Mouse (Mus musculus): ENCODE measurements around the gene Glb1l3. TPM values are rescaled to one million over a fixed set of nuclear protein-coding genes. Genes with fewer than 3 reads are reported as not detected.
"Not testable (repeated sequence)": the region's sequence is repeated elsewhere in the genome, so short reads cannot be mapped to it uniquely, and the experiment has no call there.

Gene Glb1l3
- polyA plus RNA-seq (2012; rRNA removed): 0.03 TPM in 1 of 2 replicates, not detected in the other

DNA sequence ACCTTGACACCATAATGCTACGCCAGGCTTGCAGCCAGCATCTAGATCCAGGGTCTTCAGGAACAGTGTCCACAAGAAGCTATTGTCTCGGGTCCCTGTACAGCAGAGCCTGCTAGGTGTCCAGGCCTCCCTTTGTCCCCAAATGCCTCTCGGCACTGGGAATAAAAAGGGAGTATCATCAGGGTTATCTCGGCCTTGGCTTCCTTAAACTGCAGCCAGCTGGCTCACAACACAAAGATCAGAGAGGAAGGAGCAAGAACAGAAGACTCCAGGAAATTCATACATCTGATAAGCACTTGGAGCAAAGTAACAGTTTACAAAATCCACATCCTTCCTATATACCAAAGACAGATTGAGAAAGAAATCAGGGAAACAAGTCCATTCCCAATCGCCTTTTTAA lies at the start of gene Glb1l3:
Gene Glb1l3 (minus strand): TSS at position 140 of the 400 bp plus-strand sequence.
- 76% methylated on average over 5 of the region's 5 CpGs for WGBS
- no peak within 1 kb of the TSS for H3K4me3 ChIP-seq (replicated peaks; ENCODE audit: insufficient read depth, low read depth, low read length)
- H3K27me3 ChIP-seq (ENCODE audit: control insufficient read depth, insufficient read depth, low read length): no peaks in the 10 kb centered on the region
- H3K4me1 ChIP-seq (ENCODE audit: control insufficient read depth, insufficient read depth, low read length): no peaks in the 10 kb centered on the region
- TF ChIP-seq POLR2A (IDR thresholded peaks at IDR 0.05; ENCODE audit: borderline replicate concordance, insufficient read depth, low read length) (no peak), CTCF (IDR thresholded peaks at IDR 0.05; ENCODE audit: borderline replicate concordance, insufficient read depth, low read depth, low read length) (no peak)
- no peak for DNase-seq
- no peak within 1 kb of the TSS for H3K27ac ChIP-seq (ENCODE audit: insufficient read depth, low read length)

DNA sequence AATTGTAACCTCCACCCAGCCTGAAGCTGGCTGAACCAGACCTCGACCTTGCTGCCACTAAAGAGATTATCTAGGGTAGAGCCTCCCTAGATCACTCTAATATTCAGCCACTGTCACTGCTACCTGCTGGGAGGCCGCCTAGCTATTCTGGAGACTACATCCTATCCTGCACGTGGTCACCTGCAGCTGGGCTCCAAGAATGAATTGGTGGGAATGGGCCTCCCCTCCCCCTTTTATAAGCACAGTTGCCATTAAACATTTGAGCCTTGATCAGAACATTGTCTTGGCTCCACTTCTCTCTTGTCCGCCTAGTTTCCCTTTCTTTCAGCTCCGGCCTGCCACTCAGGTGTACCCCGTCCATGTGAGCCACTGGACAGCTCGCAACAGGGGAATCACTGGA lies 9.2 kb upstream of the Glb1l3 start:
- H3K4me1 ChIP-seq (ENCODE audit: control insufficient read depth, insufficient read depth, low read length); DNase-seq; H3K4me3 ChIP-seq (replicated peaks; ENCODE audit: insufficient read depth, low read depth, low read length); H3K27me3 ChIP-seq (ENCODE audit: control insufficient read depth, insufficient read depth, low read length); H3K27ac ChIP-seq (ENCODE audit: insufficient read depth, low read length): not testable (repeated sequence)
- 84% methylated on average over 7 of the region's 7 CpGs for WGBS

DNA sequence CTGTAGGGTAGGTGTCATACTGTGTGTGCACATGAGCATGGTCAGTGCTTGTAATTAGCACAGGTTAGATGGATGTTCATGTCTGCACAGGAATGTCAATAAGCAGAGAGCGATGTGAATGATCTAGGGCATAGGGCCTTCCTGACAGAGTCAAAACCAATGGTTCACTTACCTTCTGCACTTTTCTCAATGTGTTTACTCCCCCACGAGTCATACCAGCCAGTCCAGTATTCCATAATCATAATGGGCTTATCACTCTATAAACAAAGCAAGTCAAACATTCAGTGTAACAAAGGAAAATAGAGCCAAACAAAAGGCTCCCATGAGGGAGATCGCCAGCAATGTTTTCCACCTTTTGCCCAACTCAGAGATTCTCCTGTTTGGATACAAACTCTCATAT lies 29.6 kb downstream of the Glb1l3 start:
- 85% methylated on average over 3 of the region's 3 CpGs for WGBS
- H3K4me1 ChIP-seq (ENCODE audit: control insufficient read depth, insufficient read depth, low read length): no peaks in the 10 kb centered on the region
- TF ChIP-seq POLR2A (IDR thresholded peaks at IDR 0.05; ENCODE audit: borderline replicate concordance, insufficient read depth, low read length): no peak
- no peak for TF ChIP-seq CTCF (IDR thresholded peaks at IDR 0.05; ENCODE audit: borderline replicate concordance, insufficient read depth, low read depth, low read length)
- H3K27ac ChIP-seq (ENCODE audit: insufficient read depth, low read length): no peak overlapping the region
- no peak overlapping the region for H3K4me3 ChIP-seq (replicated peaks; ENCODE audit: insufficient read depth, low read depth, low read length)
- DNase-seq: no peak
- no peaks in the 10 kb centered on the region for H3K27me3 ChIP-seq (ENCODE audit: control insufficient read depth, insufficient read depth, low read length)

DNA sequence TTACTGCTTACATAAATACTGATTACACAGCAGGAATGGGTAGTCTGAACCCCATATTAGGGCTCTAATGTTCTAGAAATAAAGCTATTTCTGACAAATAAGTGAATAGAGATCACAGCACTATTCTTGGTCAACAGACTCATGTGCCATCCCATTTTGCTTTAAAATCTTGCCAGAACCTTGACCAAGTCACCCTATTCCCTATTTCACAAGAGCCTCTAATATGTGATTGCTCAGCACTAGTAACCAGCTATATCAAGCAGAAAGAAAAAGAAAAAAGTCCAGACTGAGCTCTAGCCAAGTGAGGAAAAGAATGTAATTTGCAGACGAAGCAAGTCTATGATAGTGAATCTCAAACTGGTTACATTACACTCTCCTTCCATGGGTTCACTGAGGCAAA lies 40.7 kb downstream of the Glb1l3 start:
- 76% methylated on average over 1 of the region's 1 CpGs for WGBS
- no peak for DNase-seq
- no peak overlapping the region for H3K4me3 ChIP-seq (replicated peaks; ENCODE audit: insufficient read depth, low read depth, low read length)
- no peaks in the 10 kb centered on the region for H3K27me3 ChIP-seq (ENCODE audit: control insufficient read depth, insufficient read depth, low read length)
- H3K4me1 ChIP-seq (ENCODE audit: control insufficient read depth, insufficient read depth, low read length): no peaks in the 10 kb centered on the region
- TF ChIP-seq CTCF (IDR thresholded peaks at IDR 0.05; ENCODE audit: borderline replicate concordance, insufficient read depth, low read depth, low read length) (no peak), POLR2A (IDR thresholded peaks at IDR 0.05; ENCODE audit: borderline replicate concordance, insufficient read depth, low read length) (no peak)
- no peak overlapping the region for H3K27ac ChIP-seq (ENCODE audit: insufficient read depth, low read length)

DNA sequence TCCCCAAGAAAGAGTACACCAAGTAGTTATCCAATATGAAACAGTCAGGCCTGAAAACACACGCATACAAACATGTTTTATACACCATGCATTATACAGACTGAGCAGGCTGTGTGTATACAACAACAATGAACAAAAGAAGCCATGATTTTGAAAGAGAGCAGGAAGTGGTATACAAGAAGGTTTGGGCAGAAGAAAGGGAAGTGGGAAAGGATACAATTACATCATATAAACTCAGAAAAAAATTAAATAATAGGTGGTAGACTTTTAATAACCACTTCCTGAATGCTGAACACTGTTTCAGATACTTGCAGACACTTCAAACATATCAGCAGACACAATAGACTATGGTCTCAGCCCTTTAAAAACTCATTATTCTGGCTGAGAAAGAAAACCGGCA lies 52.0 kb downstream of the Glb1l3 start:
- no peak overlapping the region for H3K27ac ChIP-seq (ENCODE audit: insufficient read depth, low read length)
- no peak for DNase-seq
- 86% methylated on average over 2 of the region's 2 CpGs for WGBS
- H3K27me3 ChIP-seq (ENCODE audit: control insufficient read depth, insufficient read depth, low read length): no peaks in the 10 kb centered on the region
- H3K4me1 ChIP-seq (ENCODE audit: control insufficient read depth, insufficient read depth, low read length): peaks cover 3% of the 10 kb centered on the region; the same call in 1 of the 2 replicates
- no peak for TF ChIP-seq CTCF (IDR thresholded peaks at IDR 0.05; ENCODE audit: borderline replicate concordance, insufficient read depth, low read depth, low read length)
- TF ChIP-seq POLR2A (IDR thresholded peaks at IDR 0.05; ENCODE audit: borderline replicate concordance, insufficient read depth, low read length): no peak
- no peak overlapping the region for H3K4me3 ChIP-seq (replicated peaks; ENCODE audit: insufficient read depth, low read depth, low read length)

DNA sequence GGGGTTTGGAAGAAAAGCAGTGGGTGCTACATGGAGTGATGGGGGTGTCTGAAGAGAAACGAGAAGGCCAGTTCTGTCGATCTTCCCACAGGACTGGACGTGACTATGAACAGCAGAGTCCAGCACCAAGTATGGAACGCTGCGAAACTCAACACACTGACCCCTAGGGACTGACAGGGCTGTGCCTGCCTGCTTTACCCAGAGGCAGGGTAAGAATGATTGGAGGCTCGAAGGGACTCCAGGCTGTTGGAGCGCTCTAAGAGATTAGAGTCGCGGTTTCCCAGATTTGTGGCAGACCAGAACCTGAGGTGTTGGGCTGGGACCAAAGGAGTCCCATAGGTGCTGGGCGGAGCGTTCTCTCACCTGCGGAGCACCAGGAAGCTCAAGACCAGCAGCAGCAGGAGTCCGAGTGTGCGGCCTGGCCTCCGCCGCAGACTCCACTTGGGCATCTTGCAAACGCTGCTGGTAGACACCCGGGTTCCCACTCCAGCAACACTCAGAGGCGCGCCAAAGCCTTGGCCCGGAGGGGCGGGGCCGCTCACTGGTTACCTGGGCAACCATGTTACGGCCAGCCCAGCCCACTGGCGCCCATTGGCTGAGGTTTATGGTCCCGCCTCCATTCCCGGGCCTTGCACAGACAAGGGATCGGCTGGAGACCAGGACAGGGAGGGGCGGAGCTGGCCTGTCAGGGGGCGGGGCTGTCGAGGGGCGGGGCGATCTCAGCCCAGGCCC lies 54.6 kb downstream of the Glb1l3 start, which contains the start of gene Glb1l2:
Gene Glb1l2 (minus strand): TSS at position 534 of the 732 bp plus-strand sequence.
- H3K27me3 ChIP-seq (ENCODE audit: control insufficient read depth, insufficient read depth, low read length): no peaks in the 10 kb centered on the region
- peak within 1 kb of the TSS; percentile 7 for H3K4me3 ChIP-seq (replicated peaks; ENCODE audit: insufficient read depth, low read depth, low read length)
- H3K27ac ChIP-seq (ENCODE audit: insufficient read depth, low read length): no peak within 1 kb of the TSS
- peak; percentile 69 to 77 for DNase-seq
- WGBS: 1% methylated on average over 33 of the region's 33 CpGs
- TF ChIP-seq CTCF (IDR thresholded peaks at IDR 0.05; ENCODE audit: borderline replicate concordance, insufficient read depth, low read depth, low read length) (no peak), POLR2A (IDR thresholded peaks at IDR 0.05; ENCODE audit: borderline replicate concordance, insufficient read depth, low read length) (no peak)
- peaks cover 3% of the 10 kb centered on the region; the same call in 1 of the 2 replicates for H3K4me1 ChIP-seq (ENCODE audit: control insufficient read depth, insufficient read depth, low read length)

DNA sequence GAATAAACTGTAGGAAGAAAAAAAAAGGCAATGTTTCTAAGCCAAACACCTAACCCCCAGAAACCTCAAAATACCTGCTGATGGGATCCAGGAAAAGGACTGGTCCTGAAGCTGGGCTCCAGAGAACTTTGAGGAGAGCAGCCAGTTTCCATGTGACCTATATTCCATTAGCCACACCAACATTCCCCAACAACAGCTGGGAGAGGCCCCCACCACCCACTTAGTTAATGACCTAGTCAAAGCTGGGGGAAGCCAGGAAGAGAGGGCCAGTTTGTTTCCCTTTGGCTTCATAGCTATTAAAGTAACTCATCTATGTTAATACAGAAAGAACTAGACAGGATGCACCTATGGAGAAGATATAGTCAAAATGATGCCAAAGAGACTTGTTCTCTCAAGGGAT lies 56.4 kb downstream of the Glb1l3 start:
- TF ChIP-seq CTCF (IDR thresholded peaks at IDR 0.05; ENCODE audit: borderline replicate concordance, insufficient read depth, low read depth, low read length) (no peak), POLR2A (IDR thresholded peaks at IDR 0.05; ENCODE audit: borderline replicate concordance, insufficient read depth, low read length) (no peak)
- no peak for DNase-seq
- H3K27ac ChIP-seq (ENCODE audit: insufficient read depth, low read length): no peak overlapping the region
- peaks cover 3% of the 10 kb centered on the region; the same call in 1 of the 2 replicates for H3K4me1 ChIP-seq (ENCODE audit: control insufficient read depth, insufficient read depth, low read length)
- no peaks in the 10 kb centered on the region for H3K27me3 ChIP-seq (ENCODE audit: control insufficient read depth, insufficient read depth, low read length)
- no peak overlapping the region for H3K4me3 ChIP-seq (replicated peaks; ENCODE audit: insufficient read depth, low read depth, low read length)

DNA sequence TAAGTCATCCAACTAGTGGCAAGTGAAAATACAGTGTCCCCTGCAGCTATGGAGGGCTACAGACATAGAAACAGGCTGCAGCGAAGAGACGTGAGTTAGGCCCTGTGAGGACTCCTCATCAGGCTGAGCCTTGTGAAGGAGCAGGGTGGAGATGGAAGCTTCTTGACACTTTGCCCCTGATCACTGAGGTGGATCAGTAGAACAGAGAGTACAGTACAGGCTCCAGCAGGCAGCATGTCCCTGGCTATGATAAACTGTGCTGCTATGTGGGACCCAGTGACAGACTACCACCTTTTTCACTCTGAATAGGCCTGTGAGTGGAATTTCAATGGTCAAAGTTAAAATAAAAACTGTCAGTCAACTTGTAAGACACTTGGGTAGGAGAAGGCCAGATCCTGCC lies 60.3 kb downstream of the Glb1l3 start:
- Histone ChIP-seq H3K27ac (ENCODE audit: insufficient read depth, low read length) (no peak overlapping the region), H3K27me3 (ENCODE audit: control insufficient read depth, insufficient read depth, low read length) (no peaks in the 10 kb centered on the region), H3K4me3 (replicated peaks; ENCODE audit: insufficient read depth, low read depth, low read length) (no peak overlapping the region), H3K4me1 (ENCODE audit: control insufficient read depth, insufficient read depth, low read length) (no peaks in the 10 kb centered on the region)
- WGBS: 98% methylated on average over 2 of the region's 2 CpGs
- DNase-seq: no peak
- TF ChIP-seq POLR2A (IDR thresholded peaks at IDR 0.05; ENCODE audit: borderline replicate concordance, insufficient read depth, low read length) (no peak), CTCF (IDR thresholded peaks at IDR 0.05; ENCODE audit: borderline replicate concordance, insufficient read depth, low read depth, low read length) (no peak)

All from cerebellum, adult 2 months (tissue).